25 mouse cellular contexts compared by ENCODE assay signal in genomic region chr5:52352730-52353129, GRCm38 (mm10). TPM values are rescaled to one million over a fixed set of nuclear protein-coding genes. Genes with fewer than 3 reads are reported as not detected.
DNase-seq lines count a peak whose midpoint lies in the region; ATAC-seq and TF ChIP-seq lines count a peak whose summit lies in the region.
"Had no signal": no experiment of that assay in that cellular context is flagged by ENCODE, and none has a peak within 500 bp of the region (broad histone marks: within the 10 kb centered on the region; RNA-seq: fewer than 3 reads in every experiment).

No protein-coding gene starts in this region.

- 85% methylated on average over 5 of the region's 5 CpGs for WGBS in midbrain, embryonic 11.5 days
- 84% methylated on average over 5 of the region's 5 CpGs for WGBS in midbrain, embryonic 15.5 days
- 72% methylated on average over 5 of the region's 5 CpGs for WGBS in forebrain, postnatal 0 days

- no peak overlapping the region for H3K4me2 ChIP-seq in midbrain, embryonic 11.5 days
- H3K4me2 ChIP-seq in midbrain, embryonic 15.5 days = no peak overlapping the region
- H3K4me2 ChIP-seq in forebrain, postnatal 0 days (ENCODE audit: low read depth) = no peak overlapping the region
- H3K4me2 ChIP-seq: embryonic facial prominence, embryonic 13.5 days; embryonic facial prominence, embryonic 15.5 days; forebrain, embryonic 13.5 days; forebrain, embryonic 15.5 days had no signal

- no peaks in the 10 kb centered on the region for H3K4me1 ChIP-seq in midbrain, embryonic 11.5 days (ENCODE audit: control insufficient read depth, insufficient read depth, low read length)
- H3K4me1 ChIP-seq in midbrain, embryonic 15.5 days = no peaks in the 10 kb centered on the region
- no peaks in the 10 kb centered on the region for H3K4me1 ChIP-seq in forebrain, postnatal 0 days (ENCODE audit: insufficient read depth)
- H3K4me1 ChIP-seq: forebrain, embryonic 13.5 days; forebrain, embryonic 15.5 days had no signal

- H3K27me3 ChIP-seq in midbrain, embryonic 11.5 days (ENCODE audit: control insufficient read depth, insufficient read depth, low read length) = no peaks in the 10 kb centered on the region
- no peaks in the 10 kb centered on the region for H3K27me3 ChIP-seq in midbrain, embryonic 15.5 days (replicated peaks)
- no peaks in the 10 kb centered on the region for H3K27me3 ChIP-seq in forebrain, postnatal 0 days (ENCODE audit: insufficient read depth, low read length)
- H3K27me3 ChIP-seq: CH12.LX; embryonic facial prominence, embryonic 13.5 days; embryonic facial prominence, embryonic 15.5 days; forebrain, embryonic 13.5 days; forebrain, embryonic 15.5 days; Patski had no signal

- ATAC-seq in midbrain, embryonic 11.5 days (ENCODE audit: low FRiP score) = no peak
- ATAC-seq in midbrain, embryonic 15.5 days (replicated peaks) = no peak
- ATAC-seq in megakaryocyte, adult 5-6 weeks (ENCODE audit: poor library complexity, severe bottlenecking) = peak; percentile 53
- ATAC-seq in forebrain, postnatal 0 days = no peak
- ATAC-seq: activated CD4-positive, CD25-positive, alpha-beta regulatory T cell, adult 4 months; CD4-positive, CD25-positive, alpha-beta regulatory T cell, adult 4 months; forebrain, embryonic 13.5 days; forebrain, embryonic 15.5 days; Patski had no signal

- H3K9ac ChIP-seq in midbrain, embryonic 11.5 days (ENCODE audit: low read length) = no peak overlapping the region
- H3K9ac ChIP-seq in midbrain, embryonic 15.5 days = no peak overlapping the region
- H3K9ac ChIP-seq in forebrain, postnatal 0 days = no peak overlapping the region
- H3K9ac ChIP-seq: embryonic facial prominence, embryonic 13.5 days; embryonic facial prominence, embryonic 15.5 days; forebrain, embryonic 13.5 days; forebrain, embryonic 15.5 days had no signal

- no peaks in the 10 kb centered on the region for H3K36me3 ChIP-seq in midbrain, embryonic 11.5 days (ENCODE audit: control insufficient read depth, insufficient read depth, low read length)
- no peaks in the 10 kb centered on the region for H3K36me3 ChIP-seq in midbrain, embryonic 15.5 days (replicated peaks)
- no peaks in the 10 kb centered on the region for H3K36me3 ChIP-seq in forebrain, postnatal 0 days (ENCODE audit: insufficient read depth)
- H3K36me3 ChIP-seq: embryonic facial prominence, embryonic 13.5 days; embryonic facial prominence, embryonic 15.5 days; forebrain, embryonic 15.5 days; G1E had no signal

- no peak for TF ChIP-seq CTCF in forebrain, postnatal 0 days (IDR thresholded peaks at IDR 0.05; ENCODE audit: low read depth)

- no peak overlapping the region for H3K4me3 ChIP-seq in midbrain, embryonic 11.5 days (ENCODE audit: low read depth, low read length)
- no peak overlapping the region for H3K4me3 ChIP-seq in midbrain, embryonic 15.5 days
- H3K4me3 ChIP-seq in forebrain, postnatal 0 days (ENCODE audit: low read depth, low read length) = no peak overlapping the region
- H3K4me3 ChIP-seq: embryonic facial prominence, embryonic 13.5 days; embryonic facial prominence, embryonic 15.5 days; forebrain, embryonic 13.5 days; forebrain, embryonic 15.5 days had no signal

- no peak overlapping the region for H3K27ac ChIP-seq in midbrain, embryonic 11.5 days (ENCODE audit: low read depth, low read length)
- H3K27ac ChIP-seq in midbrain, embryonic 15.5 days = no peak overlapping the region
- no peak overlapping the region for H3K27ac ChIP-seq in forebrain, postnatal 0 days (ENCODE audit: low read depth, low read length)
- H3K27ac ChIP-seq: embryonic facial prominence, embryonic 13.5 days; embryonic facial prominence, embryonic 15.5 days; forebrain, embryonic 13.5 days; forebrain, embryonic 15.5 days had no signal

- no peaks in the 10 kb centered on the region for H3K9me3 ChIP-seq in midbrain, embryonic 11.5 days (ENCODE audit: control insufficient read depth, low read length)
- no peaks in the 10 kb centered on the region for H3K9me3 ChIP-seq in midbrain, embryonic 15.5 days
- no peaks in the 10 kb centered on the region for H3K9me3 ChIP-seq in forebrain, postnatal 0 days (ENCODE audit: low read length)
- H3K9me3 ChIP-seq: embryonic facial prominence, embryonic 13.5 days; embryonic facial prominence, embryonic 15.5 days; forebrain, embryonic 13.5 days; forebrain, embryonic 15.5 days had no signal

- peak; percentile 72 for DNase-seq in midbrain, embryonic 11.5 days (ENCODE audit: low spot score, missing footprints)
- DNase-seq in forebrain, postnatal 0 days = no peak
- no peak for DNase-seq in adrenal gland, adult 2 months
- DNase-seq: adrenal gland, postnatal 10 days; adrenal gland, postnatal 25 days; B cell, adult 2 months; cerebellum, adult 11 months; cerebellum, adult 18-20 months; cerebellum, adult 8-10 months; cerebellum, adult 9-11 months; cerebellum, postnatal 14 days; cerebellum, postnatal 36 days; embryo, embryonic 11 days had no signal

RNA-seq across cellular contexts. Expression of gene Sod3, which starts 10.9 kb away (rescaled TPM):
- polyA plus RNA-seq in midbrain, embryonic 11.5 days (2014; fragmentation: Nextera tagmentation; extraction: Ambion mirVana) = 0.74 and 0.75 TPM in 2 replicates
- polyA plus RNA-seq in midbrain, embryonic 15.5 days (2015; fragmentation: Nextera tagmentation; extraction: Ambion mirVana) = 2.0 and 2.1 TPM in 2 replicates
- total RNA-seq in megakaryocyte, adult 5-6 weeks (2015) = 0.07 and 0.11 TPM in 2 replicates
- not detected in 2 replicates for total RNA-seq in megakaryocyte, adult 5-6 weeks (2017)
- total RNA-seq in forebrain, postnatal 0 days (2014; rRNA removed) = 1.8 and 2.0 TPM in 2 replicates
- 3.5 and 4.2 TPM in 2 replicates for polyA plus RNA-seq in forebrain, postnatal 0 days (2015; fragmentation: Nextera tagmentation; extraction: Ambion mirVana)
- 100 to 1,000 TPM; 202 to 244 TPM for total RNA-seq in adrenal gland, adult 2 months (2021)
- 519 and 587 TPM in 2 replicates for polyA plus RNA-seq in adrenal gland, adult 2 months (2012; rRNA removed)
- total RNA-seq: CH12.LX; common myeloid progenitor, adult 5-6 weeks had no signal
- polyA plus RNA-seq: CD4-positive, CD25-positive, alpha-beta regulatory T cell, adult 4 months; G1E had no signal

Comparison
In these comparisons a context has a peak if more than half of its experiments do, and no peak if none do; other contexts are left out.
1. RNA of gene Sod3, which starts 10.9 kb away (polyA plus RNA-seq): 519 to 587 TPM in adrenal gland, adult 2 months; 3.5 to 4.2 TPM in forebrain, postnatal 0 days, 2.0 to 2.1 TPM in midbrain, embryonic 15.5 days and 0.74 to 0.75 TPM in midbrain, embryonic 11.5 days; every median in the first group is over 100 times any median in the second.